Mouse (Mus musculus) gonadal fat pad, adult 2 months (tissue): ENCODE data around the gene Golga4. TPM values are rescaled to one million over a fixed set of nuclear protein-coding genes. Genes with fewer than 3 reads are reported as not detected.

ENCODE experiments used
- DNase-seq: peaks from one replicate; pipeline ENCODE4 v3.0.0-alpha.2; 2012; ENCODE audit warnings: low read depth
- polyA plus RNA-seq: library from polyadenylated mRNA; depleted of rRNA; stranded (reverse); fragments of >200 nt; gene quantifications from 2 replicates; pipeline ENCODE4 v1.2.3, GENCODE M21; 2012; rRNA removed

The Golga4 gene
- polyA plus RNA-seq = 18.4 and 27.5 TPM in 2 replicates

DNA sequence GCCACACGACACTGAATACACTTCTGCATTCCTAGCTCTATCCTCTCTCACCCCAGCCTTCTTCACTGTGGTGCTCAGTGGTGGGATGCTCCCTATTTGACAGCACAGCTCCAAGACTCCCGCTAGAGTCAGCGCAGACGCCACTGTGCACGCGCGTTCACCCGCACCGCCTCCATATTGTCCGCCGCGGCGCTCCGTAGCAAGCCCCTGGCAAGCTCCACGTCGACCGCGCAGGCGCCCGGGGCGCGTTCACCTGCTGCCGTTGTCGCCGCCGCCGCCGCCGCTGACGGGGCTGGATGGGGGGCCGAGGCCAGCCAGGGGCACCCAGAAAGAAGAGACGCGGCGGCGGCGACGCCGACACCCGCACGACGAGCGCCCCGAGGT is at the start of gene Golga4:
Golga4 (plus strand) TSS at position 248 of the 384 bp plus-strand sequence.
- DNase-seq = no peak

DNA sequence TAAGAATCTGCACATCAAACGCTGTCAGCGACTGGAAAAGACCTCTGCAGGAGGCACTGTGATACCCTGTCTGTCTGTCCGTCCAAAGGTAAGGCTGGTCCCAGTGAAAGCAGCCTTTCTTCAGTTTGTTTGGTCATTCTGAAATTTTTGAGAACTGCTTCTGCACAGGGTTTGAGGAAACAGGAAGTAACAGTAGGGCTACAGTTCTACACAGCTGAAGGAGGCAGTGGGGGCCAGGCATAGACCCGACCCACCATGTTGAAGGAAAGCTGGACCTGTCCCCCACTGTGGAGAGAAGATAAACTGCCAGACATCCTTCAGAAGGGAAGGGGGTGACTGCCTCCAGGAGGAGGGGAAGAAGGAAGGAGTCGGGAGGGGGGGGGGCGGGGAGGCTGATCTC is 49.7 kb upstream of the Golga4 start:
- no peak for DNase-seq

- DNase-seq = no peak
These were observed 48.0 kb upstream of the Golga4 start for GRCm38 (mm10) chr9:118458039-118458438.

GRCm38 (mm10) chr9:118464031-118464430 is 42.0 kb upstream of the Golga4 start:
- no peak for DNase-seq

GRCm38 (mm10) chr9:118468301-118468700 is 37.8 kb upstream of the Golga4 start:
- DNase-seq = no peak

GRCm38 (mm10) chr9:118469272-118469671 is 36.8 kb upstream of the Golga4 start:
- no peak for DNase-seq

- no peak for DNase-seq
These were observed 34.8 kb upstream of the Golga4 start for GRCm38 (mm10) chr9:118471296-118471695.

- no peak for DNase-seq
These were observed 29.8 kb upstream of the Golga4 start for GRCm38 (mm10) chr9:118476211-118476765.

DNA sequence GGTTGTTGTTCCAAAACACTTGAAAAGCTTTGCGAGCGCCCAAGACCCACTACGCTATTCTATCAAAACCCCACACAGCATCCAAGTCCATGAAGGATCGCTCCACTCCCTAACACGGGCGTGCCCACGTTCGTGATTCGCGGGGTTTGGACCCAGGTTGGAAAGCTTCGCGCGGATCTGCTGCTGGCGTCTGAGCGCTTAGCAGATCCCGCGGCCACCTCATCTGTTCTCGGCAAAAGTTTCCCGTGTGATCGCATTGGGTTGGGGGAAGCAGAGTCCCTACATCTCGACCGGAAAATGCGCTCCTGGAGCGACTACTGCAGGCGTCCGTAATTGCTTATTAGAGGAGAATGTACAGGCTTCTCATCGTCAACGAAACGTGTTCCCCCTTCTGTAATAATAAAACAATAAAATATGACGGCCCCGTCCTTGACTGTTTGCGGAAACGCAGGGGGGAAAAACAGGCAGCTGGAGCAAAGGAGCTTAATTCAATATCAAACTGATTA is 29.2 kb upstream of the Golga4 start:
- no peak for DNase-seq

- no peak for DNase-seq
These were observed 28.7 kb upstream of the Golga4 start for GRCm38 (mm10) chr9:118477281-118477931.

DNA sequence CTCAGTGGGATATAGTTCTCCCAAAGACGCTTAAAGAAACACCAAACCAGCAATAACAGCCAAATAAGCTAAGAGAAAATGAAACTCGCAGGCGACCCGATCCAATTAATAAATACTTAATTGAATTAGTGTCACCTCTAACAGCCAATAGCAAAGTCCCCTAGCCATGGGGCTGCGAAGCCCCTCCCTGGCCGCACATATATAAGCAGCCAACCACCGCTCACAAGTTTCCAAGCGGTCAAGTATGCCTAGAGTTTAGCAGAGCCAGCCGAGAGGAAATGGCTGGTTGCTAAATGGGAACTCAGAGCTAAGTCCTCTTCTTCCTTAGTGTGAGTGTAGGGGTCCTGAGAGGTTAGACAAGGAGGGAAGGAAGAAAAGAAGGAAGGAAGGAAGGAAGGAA is 28.1 kb upstream of the Golga4 start, which contains the start of gene Eomes:
Eomes (plus strand) TSS at position 252 of the 400 bp plus-strand sequence.
- DNase-seq = no peak

DNA sequence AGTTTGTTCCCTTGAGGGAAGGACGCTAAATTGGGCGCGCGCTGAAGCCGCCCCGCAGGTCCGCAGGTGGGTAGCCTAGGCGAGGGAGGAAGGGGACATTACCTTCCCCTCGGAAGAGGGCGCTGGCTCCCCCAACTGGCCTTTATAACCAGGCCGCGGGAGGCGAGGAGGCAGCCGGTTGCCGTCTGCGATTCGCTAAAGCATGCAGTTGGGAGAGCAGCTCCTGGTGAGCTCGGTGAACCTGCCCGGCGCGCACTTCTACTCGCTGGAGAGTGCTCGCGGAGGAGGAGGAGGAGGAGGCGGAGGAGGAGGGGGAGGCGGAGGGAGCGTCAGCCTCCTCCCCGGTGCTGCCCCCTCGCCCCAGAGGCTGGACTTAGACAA is 27.6 kb upstream of the Golga4 start:
- no peak for DNase-seq

DNA sequence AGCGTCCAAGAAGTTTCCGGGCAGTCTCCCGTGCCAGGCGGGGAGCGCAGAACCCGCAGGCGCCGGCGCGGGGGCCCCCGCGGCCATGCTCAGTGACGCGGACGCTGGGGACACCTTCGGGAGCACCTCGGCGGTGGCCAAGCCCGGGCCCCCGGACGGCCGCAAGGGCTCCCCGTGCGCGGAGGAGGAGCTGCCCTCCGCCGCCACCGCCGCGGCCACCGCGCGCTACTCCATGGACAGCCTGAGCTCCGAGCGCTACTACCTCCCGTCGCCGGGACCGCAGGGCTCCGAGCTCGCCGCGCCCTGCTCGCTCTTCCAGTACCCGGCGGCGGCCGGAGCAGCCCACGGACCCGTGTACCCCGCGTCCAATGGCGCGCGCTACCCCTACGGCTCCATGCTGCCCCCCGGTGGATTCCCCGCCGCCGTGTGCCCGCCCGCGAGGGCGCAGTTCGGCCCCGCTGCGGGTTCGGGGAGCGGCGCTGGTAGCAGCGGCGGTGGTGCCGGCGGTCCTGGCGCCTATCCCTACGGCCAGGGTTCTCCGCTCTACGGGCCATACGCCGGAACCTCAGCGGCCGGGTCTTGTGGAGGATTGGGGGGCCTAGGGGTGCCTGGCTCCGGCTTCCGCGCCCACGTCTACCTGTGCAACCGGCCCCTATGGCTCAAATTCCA is 27.1 kb upstream of the Golga4 start:
- DNase-seq = no peak

- DNase-seq = no peak
These were observed 26.4 kb upstream of the Golga4 start for GRCm38 (mm10) chr9:118479508-118480291.

- DNase-seq = no peak
These were observed 25.8 kb upstream of the Golga4 start for GRCm38 (mm10) chr9:118480292-118480690.

- DNase-seq = no peak
These were observed 23.9 kb upstream of the Golga4 start for GRCm38 (mm10) chr9:118482210-118482609.

GRCm38 (mm10) chr9:118486361-118487095 is 19.5 kb upstream of the Golga4 start:
- DNase-seq = no peak

DNA sequence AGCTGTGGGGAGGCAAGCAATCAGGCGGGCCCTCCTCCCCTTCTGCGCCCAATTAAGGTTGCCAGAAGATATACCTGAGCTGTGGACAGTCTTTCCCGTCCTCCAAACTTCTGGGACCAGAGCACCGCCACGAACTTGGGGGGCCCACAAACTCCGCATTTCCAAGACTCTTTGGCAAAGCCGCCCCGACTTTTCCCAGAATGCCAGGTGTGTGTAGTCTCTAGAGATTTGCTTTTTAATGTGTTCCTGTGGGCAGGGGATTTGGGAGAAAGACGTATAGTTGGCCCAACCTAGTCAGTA is 19.0 kb upstream of the Golga4 start:
- no peak for DNase-seq

GRCm38 (mm10) chr9:118487636-118488035 is 18.4 kb upstream of the Golga4 start:
- no peak for DNase-seq

- DNase-seq = no peak
These were observed 17.8 kb upstream of the Golga4 start for GRCm38 (mm10) chr9:118488138-118488895.
